Mouse (Mus musculus) midbrain, embryonic 10.5 days (tissue): Measurements from ENCODE around the gene Adpgk. TPM values are rescaled to one million over a fixed set of nuclear protein-coding genes. Genes with fewer than 3 reads are reported as not detected.
"Not testable (repeated sequence)": the region's sequence is repeated elsewhere in the genome, so short reads cannot be mapped to it uniquely, and the experiment has no call there.

Source experiments
- DNase-seq: peaks from one replicate; pipeline ENCODE4 v3.0.0-alpha.2; 2017; ENCODE audit warnings: low spot score
- H3K27ac ChIP-seq: fragments of 300-500 bp; sonication (generic); replicated peaks from 2 replicates; pipeline ENCODE4 v1.5.1; 2016; ENCODE audit warnings: mild to moderate bottlenecking
- H3K27me3 ChIP-seq: fragments of 300-500 bp; sonication (generic); 2 replicates; pipeline ENCODE4 v1.6.1; 2016; ENCODE audit warnings: low read depth, mild to moderate bottlenecking; ENCODE audit not compliant: poor library complexity, severe bottlenecking
- H3K36me3 ChIP-seq: fragments of 300-500 bp; sonication (generic); 2 replicates; pipeline ENCODE4 v1.6.1; 2016; ENCODE audit warnings: mild to moderate bottlenecking, moderate library complexity
- H3K4me1 ChIP-seq: fragments of 300-500 bp; sonication (generic); 2 replicates; pipeline ENCODE4 v1.6.1; 2016
- H3K4me3 ChIP-seq: fragments of 300-500 bp; sonication (generic); 2 replicates; pipeline ENCODE4 v1.5.1; 2016; ENCODE audit warnings: mild to moderate bottlenecking, moderate library complexity
- H3K9me3 ChIP-seq: fragments of 300-500 bp; sonication (generic); replicated peaks from 2 replicates; pipeline ENCODE4 v1.6.1; 2016; ENCODE audit warnings: mild to moderate bottlenecking
- WGBS: fragments of 180-500 bp; shearing (Covaris S2); methylation state at CpG from one replicate; pipeline ENCODE4 v1.1.7; 2016; 5-methylcytosine and 5-hydroxymethylcytosine counted together
- polyA plus RNA-seq: library from polyadenylated mRNA; unstranded; fragments of >200 nt; fragmentation: Nextera tagmentation; extraction: Ambion mirVana; gene quantifications from 2 replicates; pipeline ENCODE4 v1.2.1, GENCODE M21; 2016

Gene Adpgk
- polyA plus RNA-seq, 1 experiment from 2014 or later: 40.0 TPM

DNA sequence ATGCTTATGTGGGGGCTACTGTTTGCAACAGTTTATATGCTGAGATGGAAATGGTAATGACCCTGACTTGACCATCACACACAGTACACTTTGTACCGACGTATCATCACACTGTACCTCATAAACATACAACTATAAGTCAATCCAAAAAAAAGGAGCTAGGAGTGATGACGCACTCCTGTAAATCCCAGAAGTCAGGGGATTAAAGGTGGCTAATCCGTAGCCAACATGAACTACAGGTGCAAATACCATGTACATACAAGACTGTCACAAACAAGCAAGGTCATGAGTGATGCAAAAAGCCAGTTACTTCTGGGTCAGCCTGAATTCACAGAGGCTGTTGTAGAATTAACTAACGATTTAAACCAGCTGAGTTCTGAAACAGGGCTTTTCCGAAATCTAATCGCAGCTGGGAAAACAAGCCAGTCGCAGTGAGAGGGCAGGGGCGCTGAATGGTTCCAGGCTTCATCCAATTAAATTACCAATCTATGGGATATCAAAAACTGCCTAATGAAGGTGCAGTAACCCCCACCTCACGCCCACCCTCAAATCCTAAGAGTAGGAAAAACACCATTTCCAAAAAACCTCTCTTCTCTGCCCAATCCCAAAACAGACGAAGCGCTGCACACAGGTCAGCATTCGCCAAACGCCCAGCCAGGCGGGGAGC, 61.4 kb downstream of the Adpgk start:
- peak overlapping the region; percentile 79 for H3K4me3 ChIP-seq
- no peaks in the 10 kb centered on the region for H3K27me3 ChIP-seq
- DNase-seq: no peak
- peaks cover 19% of the 10 kb centered on the region for H3K4me1 ChIP-seq
- no peaks in the 10 kb centered on the region for H3K9me3 ChIP-seq
- peak overlapping the region; percentile 90 for H3K27ac ChIP-seq
- 13% methylated on average over 15 of the region's 15 CpGs for WGBS
- peaks cover 3% of the 10 kb centered on the region; the same call in 1 of the 2 replicates for H3K36me3 ChIP-seq

DNA sequence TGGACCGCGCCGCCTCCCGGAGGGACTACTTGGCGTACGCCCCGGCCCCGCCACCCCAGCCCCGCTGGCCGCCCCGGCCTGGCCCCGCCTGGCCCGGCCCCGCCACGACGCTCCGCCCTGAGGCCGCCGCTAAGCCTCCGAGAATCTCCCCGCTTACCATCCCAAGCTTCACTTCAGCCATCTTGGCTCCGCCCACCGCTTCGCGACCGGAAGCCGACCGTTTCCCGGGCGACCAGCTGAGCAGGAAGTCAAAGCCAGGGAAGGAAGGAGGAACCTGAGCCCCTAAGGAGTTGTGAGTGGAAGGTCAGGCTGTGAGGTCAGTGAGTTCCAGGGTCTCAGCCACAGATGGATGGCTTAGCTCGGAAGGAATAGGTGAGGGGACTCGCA, 61.9 kb downstream of the Adpgk start, which contains the start of gene Bbs4:
Gene Bbs4 (minus strand): TSS at position 256 of the 387 bp plus-strand sequence.
- peak within 1 kb of the TSS; percentile 90 for H3K27ac ChIP-seq
- no peaks in the 10 kb centered on the region for H3K27me3 ChIP-seq
- peak within 1 kb of the TSS; percentile 79 for H3K4me3 ChIP-seq
- DNase-seq: peak; percentile 94
- peaks cover 3% of the 10 kb centered on the region; the same call in 1 of the 2 replicates for H3K36me3 ChIP-seq
- WGBS: under 1% methylated on average over 32 of the region's 32 CpGs
- peaks cover 19% of the 10 kb centered on the region for H3K4me1 ChIP-seq
- no peaks in the 10 kb centered on the region for H3K9me3 ChIP-seq

DNA sequence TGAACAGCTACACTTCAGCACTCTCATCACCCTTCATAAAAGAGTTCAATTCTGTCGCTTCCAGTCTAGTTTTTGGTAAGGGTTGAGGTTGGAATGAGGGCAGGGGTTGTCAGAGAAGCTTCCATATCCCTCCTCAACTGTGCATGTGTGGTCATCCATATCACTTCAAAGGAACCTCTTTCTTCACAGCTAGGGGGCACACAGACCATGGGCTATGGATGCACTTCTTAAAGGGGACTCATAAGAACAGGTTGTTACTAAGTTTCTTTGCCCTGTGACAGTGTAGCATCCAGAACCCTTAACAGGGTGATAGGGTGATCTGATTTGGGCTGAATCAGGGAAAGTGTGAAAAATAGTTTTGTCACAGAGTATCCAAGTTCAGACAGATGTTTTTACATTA, 66.7 kb downstream of the Adpgk start:
- not testable (repeated sequence) for H3K36me3 ChIP-seq, H3K27ac ChIP-seq, H3K9me3 ChIP-seq, H3K27me3 ChIP-seq, H3K4me1 ChIP-seq, DNase-seq, H3K4me3 ChIP-seq
- 64% methylated on average over 1 of the region's 1 CpGs for WGBS

DNA sequence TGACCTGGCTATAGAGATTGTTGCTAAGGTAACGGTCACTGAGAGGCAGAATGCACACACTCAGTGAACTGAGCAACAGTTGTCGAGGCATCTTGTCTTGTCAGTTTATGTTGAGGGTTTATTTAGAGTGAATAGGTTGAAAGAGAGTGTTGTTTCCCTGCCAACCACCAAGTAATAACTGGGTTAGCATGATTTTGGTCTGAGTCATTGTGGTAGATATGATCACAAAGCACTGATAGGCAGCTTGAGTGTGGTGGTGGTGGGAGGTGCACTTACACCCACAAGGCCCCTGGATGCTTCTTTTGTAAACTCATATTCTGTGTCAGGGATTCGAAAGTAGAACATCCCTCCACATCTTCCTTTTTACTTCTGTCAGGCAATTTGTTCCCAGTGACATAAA, 69.1 kb downstream of the Adpgk start:
- H3K36me3 ChIP-seq, DNase-seq, H3K4me1 ChIP-seq, H3K4me3 ChIP-seq, H3K27me3 ChIP-seq, H3K27ac ChIP-seq, H3K9me3 ChIP-seq: not testable (repeated sequence)
- WGBS: 74% methylated on average over 3 of the region's 3 CpGs

DNA sequence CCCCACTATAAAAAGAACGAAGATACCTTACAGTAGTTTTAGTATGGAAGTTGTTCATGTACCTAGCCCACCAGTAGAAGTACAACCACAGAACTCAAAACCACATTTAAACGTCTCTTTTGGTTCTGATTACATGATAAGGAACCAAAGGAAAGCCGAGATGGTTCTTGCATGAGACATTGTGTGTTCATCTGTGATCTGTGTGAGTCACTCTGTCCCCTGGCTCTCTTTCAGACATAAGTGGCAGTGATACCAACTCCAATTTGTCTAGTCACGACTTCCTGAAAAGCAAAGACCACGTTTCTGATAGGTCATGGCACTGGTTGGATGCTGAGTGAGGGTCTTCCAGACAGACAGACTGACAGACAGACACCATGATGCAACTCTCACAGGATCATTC, 77.9 kb downstream of the Adpgk start:
- H3K9me3 ChIP-seq: peaks cover 15% of the 10 kb centered on the region
- H3K27ac ChIP-seq: no peak overlapping the region
- no peaks in the 10 kb centered on the region for H3K36me3 ChIP-seq
- H3K27me3 ChIP-seq: no peaks in the 10 kb centered on the region
- WGBS: 89% methylated on average over 5 of the region's 5 CpGs
- no peak for DNase-seq
- H3K4me1 ChIP-seq: no peaks in the 10 kb centered on the region
- H3K4me3 ChIP-seq: no peak overlapping the region

DNA sequence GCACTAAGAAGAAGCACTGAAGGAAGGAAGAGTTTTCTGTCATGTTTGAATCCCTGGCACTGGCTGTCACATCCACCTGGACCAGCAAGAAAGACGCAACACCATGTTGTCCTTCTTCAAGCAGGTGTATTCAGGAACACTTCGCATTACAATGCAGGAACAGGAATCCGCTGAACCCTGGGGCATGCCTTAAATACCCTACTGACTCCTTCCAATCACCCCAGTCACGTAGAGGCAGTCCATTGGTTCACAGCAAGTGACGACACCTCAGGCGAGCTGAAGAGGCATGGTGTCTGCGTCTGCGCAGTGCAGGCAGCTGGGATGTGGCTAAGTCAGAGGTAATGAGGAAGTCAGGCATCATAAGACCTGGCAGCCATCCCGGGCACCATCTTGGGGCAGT, 78.3 kb downstream of the Adpgk start:
- H3K9me3 ChIP-seq: peaks cover 19% of the 10 kb centered on the region
- H3K27ac ChIP-seq: no peak overlapping the region
- H3K4me1 ChIP-seq: no peaks in the 10 kb centered on the region
- no peak for DNase-seq
- no peak overlapping the region for H3K4me3 ChIP-seq
- 86% methylated on average over 9 of the region's 9 CpGs for WGBS
- H3K36me3 ChIP-seq: no peaks in the 10 kb centered on the region
- no peaks in the 10 kb centered on the region for H3K27me3 ChIP-seq

Other genes with a start within 250 kb of the Adpgk start
- gene Bbs4, start 62.0 kb downstream of the Adpgk start, polyA plus RNA-seq: 22.6 and 22.8 TPM in 2 replicates
- 14.1 and 14.4 TPM in 2 replicates for gene Arih1, start 195.1 kb downstream of the Adpgk start, polyA plus RNA-seq
- gene Hexa, start 248.0 kb downstream of the Adpgk start, polyA plus RNA-seq: 50.4 and 51.2 TPM in 2 replicates
- gene Tmem202, start 248.3 kb downstream of the Adpgk start, polyA plus RNA-seq: 0.09 and 0.12 TPM in 2 replicates